Mouse (Mus musculus) lung, embryonic 14.5 days (tissue): ENCODE data around the gene Ypel2. TPM values are rescaled to one million over a fixed set of nuclear protein-coding genes. Genes with fewer than 3 reads are reported as not detected.

ENCODE experiments used
- ATAC-seq: fragments of 200-750 bp; cut with Nextera tagmentation; 2 replicates; pipeline ENCODE4 v1.8.0; 2017; ENCODE audit warnings: mild to moderate bottlenecking, moderate TSS enrichment, moderate library complexity; ENCODE audit not compliant: insufficient read depth
- DNase-seq: peaks from one replicate; pipeline ENCODE4 v3.0.0-alpha.2; 2015
- H3K27ac ChIP-seq: fragments of 300-500 bp; sonication (generic); 2 replicates; pipeline ENCODE4 v1.5.1; 2014; ENCODE audit warnings: low read depth, mild to moderate bottlenecking, moderate library complexity
- H3K27me3 ChIP-seq: fragments of 300-500 bp; sonication (generic); 2 replicates; pipeline ENCODE4 v1.6.1; 2014; ENCODE audit warnings: low read length, control low read depth; ENCODE audit not compliant: insufficient read depth
- H3K36me3 ChIP-seq: fragments of 300-500 bp; sonication (generic); 2 replicates; pipeline ENCODE4 v1.6.1; 2014; ENCODE audit warnings: control low read depth; ENCODE audit not compliant: insufficient read depth
- H3K4me1 ChIP-seq: fragments of 300-500 bp; sonication (generic); 2 replicates; pipeline ENCODE4 v1.6.1; 2014; ENCODE audit warnings: antibody characterized with exemption, control low read depth; ENCODE audit not compliant: insufficient read depth
- H3K4me2 ChIP-seq: fragments of 300-500 bp; sonication (generic); 2 replicates; pipeline ENCODE4 v1.6.1; 2014; ENCODE audit warnings: mild to moderate bottlenecking
- H3K4me3 ChIP-seq: fragments of 300-500 bp; sonication (generic); 2 replicates; pipeline ENCODE4 v1.5.1; 2014; ENCODE audit warnings: low read depth, low read length
- H3K9ac ChIP-seq: fragments of 300-500 bp; sonication (generic); 2 replicates; pipeline ENCODE4 v1.6.1; 2014
- H3K9me3 ChIP-seq: fragments of 300-500 bp; sonication (generic); 2 replicates; pipeline ENCODE4 v1.6.1; 2016; ENCODE audit warnings: low read depth, low read length, control low read depth
- CTCF ChIP-seq: IDR thresholded peaks from 2 replicates; pipeline ENCODE4 v1.5.1; 2016; ENCODE audit warnings: antibody characterized with exemption, low read depth
- WGBS: fragments of 180-500 bp; shearing (Covaris S2); extraction: QIAGEN DNeasy Blood & Tissue Kit; methylation state at CpG from one replicate; pipeline ENCODE4 v1.1.7; 2014; 5-methylcytosine and 5-hydroxymethylcytosine counted together
- polyA plus RNA-seq: library from polyadenylated mRNA; unstranded; fragments of >200 nt; fragmentation: Nextera tagmentation; extraction: Ambion mirVana; gene quantifications from 2 replicates; pipeline ENCODE4 v1.2.1, GENCODE M21; 2014

Ypel2 gene
- polyA plus RNA-seq, 1 experiment from 2014 or later: 6.8 TPM

GRCm38 (mm10) chr11:86914329-86914728, 79.2 kb downstream of the Ypel2 start:
- no peaks in the 10 kb centered on the region for H3K4me1 ChIP-seq
- no peak overlapping the region for H3K4me2 ChIP-seq
- no peaks in the 10 kb centered on the region for H3K36me3 ChIP-seq
- ATAC-seq (no peak), DNase-seq (no peak)
- H3K27ac ChIP-seq: no peak overlapping the region
- no peak overlapping the region for H3K4me3 ChIP-seq
- no peaks in the 10 kb centered on the region for H3K27me3 ChIP-seq
- no peaks in the 10 kb centered on the region for H3K9me3 ChIP-seq
- no peak for TF ChIP-seq CTCF
- WGBS: 69% methylated on average over 9 of the region's 9 CpGs
- no peak overlapping the region for H3K9ac ChIP-seq

GRCm38 (mm10) chr11:86910244-86910643, 83.3 kb downstream of the Ypel2 start:
- WGBS: 72% methylated on average over 4 of the region's 4 CpGs
- DNase-seq (no peak), ATAC-seq (no peak)
- Histone ChIP-seq H3K9me3 (no peaks in the 10 kb centered on the region), H3K27ac (no peak overlapping the region), H3K4me1 (no peaks in the 10 kb centered on the region), H3K27me3 (no peaks in the 10 kb centered on the region), H3K4me3 (no peak overlapping the region), H3K36me3 (no peaks in the 10 kb centered on the region), H3K4me2 (no peak overlapping the region), H3K9ac (no peak overlapping the region)
- TF ChIP-seq CTCF: no peak

DNA sequence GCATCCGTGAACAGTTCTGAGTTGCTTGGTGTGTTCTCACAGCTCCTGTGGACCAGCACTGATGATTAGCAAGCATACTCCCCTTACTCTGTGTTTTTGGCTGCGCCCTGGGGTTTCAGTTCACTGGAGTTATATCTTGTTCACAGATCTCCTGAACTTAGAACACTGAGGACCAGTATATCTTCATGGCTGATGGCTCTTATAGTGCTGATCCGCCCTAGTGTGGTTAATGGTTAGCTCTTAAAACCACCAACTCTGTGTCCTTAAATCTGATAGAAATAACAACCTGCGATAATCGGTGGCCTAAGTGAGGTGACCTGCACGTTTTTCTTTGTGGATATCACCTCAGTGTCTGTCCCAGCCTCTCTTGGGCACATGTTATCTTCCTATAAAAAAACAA, 84.5 kb downstream of the Ypel2 start:
- H3K9ac ChIP-seq: no peak overlapping the region
- DNase-seq: no peak
- no peak for TF ChIP-seq CTCF
- H3K4me3 ChIP-seq: no peak overlapping the region
- H3K4me1 ChIP-seq: no peaks in the 10 kb centered on the region
- 63% methylated on average over 6 of the region's 6 CpGs for WGBS
- no peaks in the 10 kb centered on the region for H3K27me3 ChIP-seq
- ATAC-seq: no peak
- H3K27ac ChIP-seq: no peak overlapping the region
- no peak overlapping the region for H3K4me2 ChIP-seq
- H3K36me3 ChIP-seq: no peaks in the 10 kb centered on the region
- H3K9me3 ChIP-seq: no peaks in the 10 kb centered on the region

GRCm38 (mm10) chr11:86907889-86908590, 85.5 kb downstream of the Ypel2 start:
- Histone ChIP-seq H3K9ac (no peak overlapping the region), H3K36me3 (no peaks in the 10 kb centered on the region), H3K4me2 (no peak overlapping the region), H3K4me3 (no peak overlapping the region), H3K27me3 (no peaks in the 10 kb centered on the region), H3K27ac (no peak overlapping the region), H3K4me1 (no peaks in the 10 kb centered on the region), H3K9me3 (no peaks in the 10 kb centered on the region)
- DNase-seq: no peak
- WGBS: 69% methylated on average over 5 of the region's 5 CpGs
- TF ChIP-seq CTCF: no peak
- no peak for ATAC-seq

DNA sequence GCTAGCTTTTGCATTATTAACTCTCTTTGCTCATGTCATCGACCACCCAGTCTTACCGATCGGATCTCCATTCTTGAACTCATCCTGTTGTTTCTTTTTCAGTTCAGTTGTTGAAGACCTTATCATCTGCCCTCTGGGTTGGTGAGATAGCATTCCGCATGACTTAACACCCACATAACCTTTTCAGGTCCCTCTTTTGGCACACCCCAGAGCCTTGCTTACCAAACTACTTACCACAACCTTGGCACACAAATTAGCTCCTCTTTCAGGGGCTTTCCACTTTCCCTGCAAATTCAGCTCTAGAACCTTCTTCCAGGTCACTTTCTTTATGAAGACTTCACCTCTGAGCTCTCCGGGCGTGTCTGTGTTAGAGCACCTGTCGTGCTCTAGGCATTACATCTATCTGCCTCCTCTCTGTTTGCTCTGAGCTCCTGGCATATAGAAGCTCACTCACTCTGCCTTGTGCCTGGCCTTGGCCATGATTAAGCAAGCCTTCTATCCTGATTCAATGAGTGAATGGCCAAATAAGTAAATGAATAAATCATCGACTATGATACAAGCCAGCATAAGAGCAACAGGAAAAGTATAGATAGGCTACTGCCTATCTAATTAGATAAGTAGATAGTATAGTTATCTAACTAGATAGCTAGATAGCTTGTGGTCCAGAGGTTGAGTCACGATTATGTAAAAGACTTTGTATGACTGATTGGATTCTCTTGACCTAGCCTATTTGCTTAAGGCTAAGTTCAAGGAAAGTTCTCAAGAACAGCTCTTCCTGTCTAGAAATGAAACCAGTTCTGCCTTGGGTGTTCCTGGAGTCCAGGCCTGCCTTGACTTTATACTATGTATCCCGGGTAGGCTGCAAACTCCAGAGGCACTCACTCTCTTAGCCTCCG, 86.5 kb downstream of the Ypel2 start:
- 86% methylated on average over 11 of the region's 11 CpGs for WGBS

GRCm38 (mm10) chr11:86906257-86906656, 87.2 kb downstream of the Ypel2 start:
- H3K27ac ChIP-seq: no peak overlapping the region
- no peaks in the 10 kb centered on the region for H3K36me3 ChIP-seq
- H3K9ac ChIP-seq: no peak overlapping the region
- H3K27me3 ChIP-seq: no peaks in the 10 kb centered on the region
- no peak for TF ChIP-seq CTCF
- no peak for ATAC-seq
- no peaks in the 10 kb centered on the region for H3K4me1 ChIP-seq
- H3K4me2 ChIP-seq: no peak overlapping the region
- WGBS: 86% methylated on average over 6 of the region's 6 CpGs
- no peaks in the 10 kb centered on the region for H3K9me3 ChIP-seq
- DNase-seq: no peak
- H3K4me3 ChIP-seq: no peak overlapping the region

More for the DNA sequence above, 86.5 kb downstream of the Ypel2 start:
- H3K27ac ChIP-seq: no peak overlapping the region
- ATAC-seq (no peak), DNase-seq (no peak)
- H3K4me2 ChIP-seq: no peak overlapping the region
- H3K4me1 ChIP-seq: no peaks in the 10 kb centered on the region
- H3K9ac ChIP-seq: no peak overlapping the region
- no peak for TF ChIP-seq CTCF
- H3K9me3 ChIP-seq: no peaks in the 10 kb centered on the region
- no peak overlapping the region for H3K4me3 ChIP-seq
- H3K27me3 ChIP-seq: no peaks in the 10 kb centered on the region
- H3K36me3 ChIP-seq: no peaks in the 10 kb centered on the region

- 82% methylated on average over 2 of the region's 2 CpGs for WGBS
- no peak for ATAC-seq
Measured at GRCm38 (mm10) chr11:86905261-86905660, 88.2 kb downstream of the Ypel2 start.

More at GRCm38 (mm10) chr11:86905261-86905660, 88.2 kb downstream of the Ypel2 start:
- DNase-seq: no peak
- Histone ChIP-seq H3K36me3 (no peaks in the 10 kb centered on the region), H3K4me1 (no peaks in the 10 kb centered on the region), H3K4me3 (no peak overlapping the region), H3K4me2 (no peak overlapping the region), H3K27me3 (no peaks in the 10 kb centered on the region), H3K9me3 (no peaks in the 10 kb centered on the region), H3K9ac (no peak overlapping the region), H3K27ac (no peak overlapping the region)
- TF ChIP-seq CTCF: no peak
